Mouse (Mus musculus) stomach, embryonic 14.5 days (tissue): ENCODE results near the gene Plekha5. TPM values are rescaled to one million over a fixed set of nuclear protein-coding genes. Genes with fewer than 3 reads are reported as not detected.

Experiments
- polyA plus RNA-seq: library from polyadenylated mRNA; unstranded; fragments of >200 nt; fragmentation: Nextera tagmentation; extraction: Ambion mirVana; gene quantifications from 2 replicates; pipeline ENCODE4 v1.2.1, GENCODE M21; 2014

Gene Plekha5
- polyA plus RNA-seq, 1 experiment from 2014 or later = 67.3 TPM

Other genes with a start within 250 kb of the Plekha5 start
- 19.6 and 19.7 TPM in 2 replicates for gene Aebp2, start 198.6 kb downstream of the Plekha5 start, polyA plus RNA-seq